Mouse (Mus musculus): ENCODE measurements around the gene Nrf1. TPM values are rescaled to one million over a fixed set of nuclear protein-coding genes. Genes with fewer than 3 reads are reported as not detected.

Nrf1 gene
- polyA plus RNA-seq (2016; fragmentation: Nextera tagmentation; extraction: Ambion mirVana), result 52.5 and 61.7 TPM in 2 replicates

DNA sequence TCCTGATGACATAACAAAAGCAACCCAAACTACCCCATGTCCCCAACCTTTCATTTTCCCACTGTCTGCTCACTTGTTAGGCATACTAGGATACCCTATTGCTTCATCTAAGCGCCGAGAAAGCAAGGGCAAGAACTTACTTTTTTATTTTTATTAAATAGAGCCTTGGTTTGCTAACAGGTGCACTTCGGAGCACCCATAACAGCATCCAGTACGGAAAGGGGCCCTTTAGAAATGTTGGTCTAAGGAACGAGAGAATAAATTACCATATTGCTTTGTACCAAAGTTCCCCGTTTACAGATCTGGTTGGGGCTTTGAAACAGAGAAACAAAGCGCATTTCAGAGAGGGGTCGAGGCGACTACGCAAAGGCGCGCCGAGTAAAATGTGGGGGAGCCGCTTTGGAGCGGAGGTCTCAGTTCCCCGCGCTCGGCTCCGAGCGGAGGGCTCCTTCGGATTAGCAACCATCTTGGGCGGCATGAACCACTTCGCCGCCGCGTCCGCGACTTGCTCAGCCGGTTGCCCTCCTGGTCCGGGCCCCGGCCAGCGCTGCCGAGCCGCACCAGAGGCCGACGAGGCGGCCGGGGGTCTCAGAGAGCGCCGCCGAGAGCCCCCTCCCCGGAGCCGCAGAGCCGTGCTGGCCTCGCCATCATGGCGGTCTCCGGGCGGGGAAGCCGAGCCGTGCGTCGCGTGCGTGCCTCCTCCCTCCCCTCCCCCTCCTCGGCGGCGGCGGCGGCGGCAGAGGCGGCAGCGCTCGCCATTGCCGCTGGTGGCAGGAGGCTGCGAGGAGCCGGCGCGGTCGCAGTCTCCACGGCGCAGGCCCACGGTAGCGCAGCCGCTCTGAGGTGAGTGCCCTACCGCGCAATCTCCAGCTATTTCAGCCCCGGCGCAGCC is at the start of gene Nrf1:
Gene Nrf1 (plus strand): TSS at position 718 of the 892 bp plus-strand sequence.
- peak within 1 kb of the TSS; percentile 100 for H3K27ac ChIP-seq
- no peaks in the 10 kb centered on the region for H3K36me3 ChIP-seq
- peak; percentile 93 for DNase-seq (ENCODE audit: low spot score)
- under 1% methylated on average over 78 of the region's 78 CpGs for WGBS
- H3K4me3 ChIP-seq, result peak within 1 kb of the TSS; percentile 97
- no peaks in the 10 kb centered on the region for H3K9me3 ChIP-seq
- no peaks in the 10 kb centered on the region for H3K27me3 ChIP-seq (ENCODE audit: insufficient read depth, poor library complexity, severe bottlenecking)
- H3K4me1 ChIP-seq, result peaks cover 21% of the 10 kb centered on the region

- 64% methylated on average over 9 of the region's 9 CpGs for WGBS
- no peak for DNase-seq (ENCODE audit: low spot score)
- no peak overlapping the region for H3K4me3 ChIP-seq
- H3K4me1 ChIP-seq, result peaks cover 12% of the 10 kb centered on the region
- H3K9me3 ChIP-seq, result no peaks in the 10 kb centered on the region
- no peaks in the 10 kb centered on the region for H3K36me3 ChIP-seq
- no peak overlapping the region for H3K27ac ChIP-seq
- H3K27me3 ChIP-seq (ENCODE audit: insufficient read depth, poor library complexity, severe bottlenecking), result 0 out of 2 replicates have a peak, but pooled peaks cover 4% of the 10 kb centered on the region
These were observed 49.6 kb upstream of the Nrf1 start for GRCm38 (mm10) chr6:29998140-29998539.

- 59% methylated on average over 4 of the region's 4 CpGs for WGBS
- peaks cover 12% of the 10 kb centered on the region for H3K4me1 ChIP-seq
- no peaks in the 10 kb centered on the region for H3K36me3 ChIP-seq
- no peaks in the 10 kb centered on the region for H3K9me3 ChIP-seq
- H3K4me3 ChIP-seq, result no peak overlapping the region
- H3K27me3 ChIP-seq (ENCODE audit: insufficient read depth, poor library complexity, severe bottlenecking), result 0 out of 2 replicates have a peak, but pooled peaks cover 4% of the 10 kb centered on the region
- no peak overlapping the region for H3K27ac ChIP-seq
- no peak for DNase-seq (ENCODE audit: low spot score)
These were observed 49.0 kb upstream of the Nrf1 start for GRCm38 (mm10) chr6:29998771-29999170.

DNA sequence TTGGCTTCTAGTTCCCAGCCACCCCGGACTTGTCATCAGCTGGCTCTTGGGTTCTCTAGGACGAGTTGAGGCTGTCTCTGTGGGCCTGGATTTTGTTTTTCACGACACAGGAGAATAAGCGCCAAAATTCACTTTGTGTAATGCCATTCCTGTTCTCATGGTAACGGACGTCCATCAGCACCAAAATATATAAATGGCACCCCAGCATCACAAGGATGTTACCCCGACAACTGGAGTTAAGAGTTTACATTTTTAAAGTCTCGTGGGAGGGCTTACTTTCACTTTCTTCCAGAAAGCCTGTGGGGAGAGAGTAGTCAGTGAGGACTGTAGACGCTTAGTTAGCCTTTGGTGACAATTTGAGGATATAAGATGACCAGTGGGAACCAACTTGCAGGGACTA is 45.2 kb upstream of the Nrf1 start:
- 75% methylated on average over 9 of the region's 9 CpGs for WGBS
- peaks cover 3% of the 10 kb centered on the region; the same call in 1 of the 2 replicates for H3K4me1 ChIP-seq
- no peaks in the 10 kb centered on the region for H3K36me3 ChIP-seq
- no peaks in the 10 kb centered on the region for H3K27me3 ChIP-seq (ENCODE audit: insufficient read depth, poor library complexity, severe bottlenecking)
- H3K4me3 ChIP-seq, result no peak overlapping the region
- no peak for DNase-seq (ENCODE audit: low spot score)
- H3K9me3 ChIP-seq, result no peaks in the 10 kb centered on the region
- no peak overlapping the region for H3K27ac ChIP-seq

DNA sequence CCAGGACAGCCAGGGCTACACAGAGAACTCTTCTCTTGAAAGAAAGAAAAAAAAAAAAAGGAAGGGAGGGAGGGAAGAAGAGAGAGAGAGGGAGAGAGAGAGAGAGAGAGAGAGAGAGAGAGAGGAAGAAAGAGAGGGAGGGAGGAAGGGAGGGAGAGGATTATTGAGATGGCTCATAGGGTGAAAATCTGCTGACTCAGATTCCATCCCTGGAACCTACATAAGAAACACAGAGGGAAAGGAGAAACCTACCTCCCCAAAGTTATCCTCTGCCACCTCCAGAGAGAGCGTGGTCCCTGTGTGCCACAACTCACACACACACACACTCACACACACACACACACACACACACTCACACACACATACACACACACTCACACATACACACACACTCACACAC is 41.9 kb upstream of the Nrf1 start:
- H3K9me3 ChIP-seq, result no peaks in the 10 kb centered on the region
- no peaks in the 10 kb centered on the region for H3K27me3 ChIP-seq (ENCODE audit: insufficient read depth, poor library complexity, severe bottlenecking)
- H3K36me3 ChIP-seq, result no peaks in the 10 kb centered on the region
- WGBS, result 100% methylated on average over 1 of the region's 1 CpGs
- no peak for DNase-seq (ENCODE audit: low spot score)
- H3K27ac ChIP-seq, result no peak overlapping the region
- no peak overlapping the region for H3K4me3 ChIP-seq
- no peaks in the 10 kb centered on the region for H3K4me1 ChIP-seq

DNA sequence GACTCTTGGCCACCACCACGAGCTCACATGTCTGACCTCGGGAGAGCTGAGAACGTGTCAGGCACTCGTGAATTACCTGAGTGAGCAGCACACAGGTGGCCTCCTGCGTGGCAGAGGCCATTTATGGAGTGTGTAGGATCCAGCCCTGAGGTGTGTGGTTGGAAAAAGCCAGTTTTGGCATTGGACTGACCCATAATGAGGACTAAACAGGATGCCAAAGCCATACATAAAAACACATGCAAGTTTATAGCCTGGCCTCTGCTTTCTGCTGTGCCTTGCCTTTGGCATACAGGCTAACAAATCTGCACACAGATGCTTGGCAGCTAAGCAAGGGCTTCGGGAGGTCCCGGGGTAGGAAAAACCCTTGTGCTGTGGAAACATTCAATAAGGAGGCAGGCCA is 38.6 kb upstream of the Nrf1 start:
- Histone ChIP-seq H3K27ac (no peak overlapping the region), H3K27me3 (ENCODE audit: insufficient read depth, poor library complexity, severe bottlenecking) (no peaks in the 10 kb centered on the region), H3K9me3 (no peaks in the 10 kb centered on the region), H3K4me1 (peaks cover 4% of the 10 kb centered on the region; the same call in 1 of the 2 replicates), H3K4me3 (no peak overlapping the region), H3K36me3 (no peaks in the 10 kb centered on the region)
- no peak for DNase-seq (ENCODE audit: low spot score)
- 82% methylated on average over 7 of the region's 7 CpGs for WGBS

- Histone ChIP-seq H3K27ac (no peak overlapping the region), H3K27me3 (ENCODE audit: insufficient read depth, poor library complexity, severe bottlenecking) (no peaks in the 10 kb centered on the region), H3K9me3 (no peaks in the 10 kb centered on the region), H3K4me3 (no peak overlapping the region), H3K36me3 (no peaks in the 10 kb centered on the region), H3K4me1 (peaks cover 4% of the 10 kb centered on the region; the same call in 1 of the 2 replicates)
- DNase-seq (ENCODE audit: low spot score), result no peak
- 38% methylated on average over 2 of the region's 2 CpGs for WGBS
These were observed 34.3 kb upstream of the Nrf1 start for GRCm38 (mm10) chr6:30013520-30013919.

- Histone ChIP-seq H3K4me3 (no peak overlapping the region), H3K4me1 (peaks cover 4% of the 10 kb centered on the region; the same call in 1 of the 2 replicates), H3K27me3 (ENCODE audit: insufficient read depth, poor library complexity, severe bottlenecking) (no peaks in the 10 kb centered on the region), H3K36me3 (no peaks in the 10 kb centered on the region), H3K9me3 (no peaks in the 10 kb centered on the region), H3K27ac (no peak overlapping the region)
- no peak for DNase-seq (ENCODE audit: low spot score)
- WGBS, result 80% methylated on average over 5 of the region's 5 CpGs
These were observed 33.5 kb upstream of the Nrf1 start for GRCm38 (mm10) chr6:30014187-30014864.

GRCm38 (mm10) chr6:30021241-30021640 is 26.5 kb upstream of the Nrf1 start:
- Histone ChIP-seq H3K4me3 (no peak overlapping the region), H3K9me3 (no peaks in the 10 kb centered on the region), H3K27me3 (ENCODE audit: insufficient read depth, poor library complexity, severe bottlenecking) (no peaks in the 10 kb centered on the region), H3K4me1 (no peaks in the 10 kb centered on the region), H3K36me3 (no peaks in the 10 kb centered on the region), H3K27ac (no peak overlapping the region)
- WGBS, result 70% methylated on average over 1 of the region's 1 CpGs
- no peak for DNase-seq (ENCODE audit: low spot score)

- Histone ChIP-seq H3K4me3 (no peak overlapping the region), H3K4me1 (0 out of 2 replicates have a peak, but pooled peaks cover 4% of the 10 kb centered on the region), H3K27me3 (ENCODE audit: insufficient read depth, poor library complexity, severe bottlenecking) (no peaks in the 10 kb centered on the region), H3K36me3 (no peaks in the 10 kb centered on the region), H3K9me3 (no peaks in the 10 kb centered on the region), H3K27ac (no peak overlapping the region)
- 67% methylated on average over 5 of the region's 5 CpGs for WGBS
- DNase-seq (ENCODE audit: low spot score), result no peak
These were observed 26.1 kb upstream of the Nrf1 start for GRCm38 (mm10) chr6:30021656-30022055.

DNA sequence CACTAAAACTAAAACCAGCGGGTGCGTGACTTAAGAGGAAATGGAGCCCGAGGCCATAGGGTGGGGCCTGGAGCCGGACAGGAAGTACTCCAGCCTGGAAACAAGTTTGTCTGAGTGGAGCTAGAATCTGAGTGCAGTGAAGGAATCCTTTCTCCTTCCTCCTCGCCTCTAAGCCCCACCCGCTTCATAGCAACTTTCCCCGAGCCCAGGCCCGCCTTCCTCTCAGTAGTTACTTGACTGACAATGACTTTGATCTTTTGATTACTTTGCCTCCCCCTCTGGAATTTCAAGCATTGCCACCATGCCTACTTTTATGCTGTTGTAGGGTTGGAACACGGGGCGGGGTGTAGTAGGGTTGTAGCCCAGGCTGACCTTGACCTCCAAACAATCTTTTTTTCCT is 21.0 kb upstream of the Nrf1 start:
- H3K36me3 ChIP-seq, result no peaks in the 10 kb centered on the region
- no peaks in the 10 kb centered on the region for H3K27me3 ChIP-seq (ENCODE audit: insufficient read depth, poor library complexity, severe bottlenecking)
- H3K4me3 ChIP-seq, result no peak overlapping the region
- no peaks in the 10 kb centered on the region for H3K9me3 ChIP-seq
- 0 out of 2 replicates have a peak, but pooled peaks cover 7% of the 10 kb centered on the region for H3K4me1 ChIP-seq
- WGBS, result 36% methylated on average over 10 of the region's 10 CpGs
- DNase-seq (ENCODE audit: low spot score), result no peak
- H3K27ac ChIP-seq, result peak overlapping the region; percentile 49

GRCm38 (mm10) chr6:30028358-30028757 is 19.4 kb upstream of the Nrf1 start:
- Histone ChIP-seq H3K27me3 (ENCODE audit: insufficient read depth, poor library complexity, severe bottlenecking) (no peaks in the 10 kb centered on the region), H3K27ac (no peak overlapping the region), H3K4me1 (0 out of 2 replicates have a peak, but pooled peaks cover 7% of the 10 kb centered on the region), H3K36me3 (no peaks in the 10 kb centered on the region), H3K9me3 (no peaks in the 10 kb centered on the region), H3K4me3 (no peak overlapping the region)
- no peak for DNase-seq (ENCODE audit: low spot score)
- 81% methylated on average over 4 of the region's 4 CpGs for WGBS

GRCm38 (mm10) chr6:30035112-30035511 is 12.7 kb upstream of the Nrf1 start:
- no peaks in the 10 kb centered on the region for H3K36me3 ChIP-seq
- no peaks in the 10 kb centered on the region for H3K27me3 ChIP-seq (ENCODE audit: insufficient read depth, poor library complexity, severe bottlenecking)
- DNase-seq (ENCODE audit: low spot score), result no peak
- H3K27ac ChIP-seq, result no peak overlapping the region
- no peaks in the 10 kb centered on the region for H3K4me1 ChIP-seq
- WGBS, result 66% methylated on average over 4 of the region's 4 CpGs
- H3K4me3 ChIP-seq, result no peak overlapping the region
- H3K9me3 ChIP-seq, result no peaks in the 10 kb centered on the region

Measured in heart, embryonic 10.5 days (tissue).